Mouse (Mus musculus): ENCODE results near the gene Ttc21a.

GRCm38 (mm10) chr9:119984536-119985011, 47.2 kb downstream of the Ttc21a start, which contains the start of gene Csrnp1:
- no peak for TF ChIP-seq POLR2A (IDR thresholded peaks at IDR 0.05; ENCODE audit: borderline replicate concordance, insufficient read depth, low read length)
- no peak for TF ChIP-seq CTCF (IDR thresholded peaks at IDR 0.05; ENCODE audit: borderline replicate concordance, insufficient read depth, low read depth, low read length)

Data from cerebellum, adult 2 months (tissue).